Mouse (Mus musculus): Measurements from ENCODE around the gene Tead1.

The Tead1 gene

DNA sequence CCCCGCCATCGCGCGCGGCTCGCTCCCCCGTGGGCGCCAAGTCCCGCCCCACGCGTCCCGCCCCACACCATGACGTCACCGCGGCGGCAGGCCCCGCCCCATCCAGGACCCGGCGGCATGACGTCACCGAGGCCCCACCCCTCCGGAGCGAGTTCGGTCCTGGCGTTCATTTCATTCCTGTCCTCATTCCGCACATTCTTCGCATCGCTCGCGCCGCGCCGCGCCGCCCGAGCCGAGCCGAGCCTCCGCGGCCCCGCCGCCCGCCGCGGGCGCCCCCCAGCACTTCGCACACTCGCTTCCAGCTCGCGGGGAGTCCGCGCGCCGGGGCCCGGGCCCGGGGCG is at the start of gene Tead1:
Gene Tead1, plus strand, starts transcription at position 148 of the 342 bp plus-strand sequence.
- DNase-seq (ENCODE audit: low read depth): no peak

DNA sequence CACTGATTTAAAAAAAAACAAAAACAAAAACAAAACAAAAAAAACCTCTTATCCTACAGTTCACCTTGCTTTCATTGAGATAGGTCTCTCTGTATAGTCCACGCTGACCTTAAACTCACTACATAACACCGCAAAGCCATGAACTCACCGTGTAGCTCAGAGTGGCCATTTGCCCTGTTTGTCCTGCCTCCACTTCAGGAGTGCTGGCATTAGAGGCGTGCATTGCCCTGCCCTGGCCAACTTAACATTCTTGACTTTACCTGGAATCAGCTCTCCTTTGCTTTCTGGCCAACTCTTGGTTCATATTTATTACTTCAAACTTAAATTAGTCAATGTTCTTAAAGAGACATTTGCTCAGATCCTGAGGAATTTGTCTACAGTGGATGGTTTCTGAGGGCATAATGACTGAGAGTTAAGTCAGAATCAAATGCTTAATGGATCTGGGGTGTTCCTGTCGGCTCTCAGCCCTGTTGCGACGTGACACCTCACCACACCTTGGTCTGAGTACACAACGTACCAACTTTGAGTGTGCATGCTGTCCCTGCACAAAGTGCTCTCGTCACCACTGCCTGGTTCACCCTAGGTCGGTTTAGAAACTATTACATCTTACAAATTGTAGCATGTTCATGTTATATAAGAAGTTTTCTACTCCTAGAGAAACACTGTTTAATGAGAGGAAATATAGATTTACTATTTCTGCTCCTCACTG is 44.5 kb upstream of the Tead1 start:
- no peak for DNase-seq (ENCODE audit: low read depth)

DNA sequence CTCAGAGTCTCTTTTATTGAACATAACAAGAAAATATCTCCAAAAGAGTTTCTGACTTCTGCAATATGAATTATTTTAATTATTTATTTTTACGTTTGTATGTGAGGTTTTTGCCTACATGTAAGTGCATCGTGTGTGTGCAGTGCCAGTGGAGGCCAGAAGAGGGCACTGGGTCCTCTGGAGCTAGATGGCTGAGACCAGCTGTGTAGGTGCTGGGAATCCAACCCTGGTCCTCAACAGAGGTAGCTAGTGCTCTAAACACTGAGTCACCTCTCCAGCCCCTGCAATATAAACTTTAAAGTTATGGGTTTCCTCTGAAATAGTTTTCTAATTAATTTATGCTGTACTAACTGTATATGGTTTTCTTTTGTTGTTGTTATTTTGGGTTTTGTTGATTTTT is 43.2 kb upstream of the Tead1 start:
- no peak for DNase-seq (ENCODE audit: low read depth)

DNA sequence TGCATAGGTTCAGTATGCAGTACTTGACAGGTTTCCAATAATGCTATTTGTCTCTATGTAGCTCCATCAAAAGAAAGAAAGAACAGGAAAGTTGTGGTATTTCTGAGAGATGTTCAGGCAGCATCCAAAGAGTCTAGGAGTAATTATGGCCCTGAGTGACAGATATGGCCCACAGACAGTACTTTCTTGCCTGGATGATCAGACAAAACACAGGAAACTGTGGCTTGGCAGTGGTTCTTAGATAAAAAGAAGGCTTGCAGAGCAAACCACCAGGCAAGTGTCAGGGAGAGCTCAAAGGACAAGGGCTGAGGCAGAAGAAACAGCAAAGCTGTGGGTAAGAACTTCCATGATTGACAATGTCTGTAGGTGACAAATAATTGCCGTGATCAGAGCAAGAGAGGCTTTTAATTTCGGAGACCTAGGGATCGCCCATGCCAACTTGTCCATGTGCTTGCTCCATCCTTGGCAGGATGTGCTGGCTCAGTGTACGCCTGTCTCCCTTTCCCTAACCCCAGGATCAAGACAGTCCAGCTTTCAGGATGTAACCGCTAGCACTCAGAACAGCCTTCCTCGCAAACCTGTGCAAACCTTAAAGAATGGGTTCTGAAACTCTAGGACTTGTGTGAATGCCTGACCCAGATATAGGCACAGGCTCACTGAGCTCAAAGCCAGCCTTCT is 35.1 kb upstream of the Tead1 start:
- DNase-seq (ENCODE audit: low read depth): peak; percentile 64

DNA sequence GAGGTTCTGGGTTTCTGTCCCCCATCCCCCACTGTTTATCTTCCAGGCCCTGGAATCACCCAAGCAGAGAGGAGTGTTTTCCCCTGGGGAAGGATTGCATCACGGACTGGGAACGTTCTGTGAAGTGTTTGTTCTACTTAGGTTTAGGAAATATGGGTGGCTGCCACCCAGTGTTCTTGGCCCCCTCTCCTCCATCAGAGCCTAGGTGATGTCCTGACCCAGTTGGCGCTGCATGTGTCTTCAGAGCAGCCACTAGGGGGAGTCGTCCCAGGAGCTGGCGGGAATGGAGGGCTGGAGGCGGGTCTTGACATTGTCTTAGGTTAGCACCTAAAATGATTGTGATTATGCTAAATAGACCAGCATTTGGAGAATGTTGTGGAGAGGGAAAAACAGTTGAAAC is 34.4 kb upstream of the Tead1 start:
- DNase-seq (ENCODE audit: low read depth): no peak

DNA sequence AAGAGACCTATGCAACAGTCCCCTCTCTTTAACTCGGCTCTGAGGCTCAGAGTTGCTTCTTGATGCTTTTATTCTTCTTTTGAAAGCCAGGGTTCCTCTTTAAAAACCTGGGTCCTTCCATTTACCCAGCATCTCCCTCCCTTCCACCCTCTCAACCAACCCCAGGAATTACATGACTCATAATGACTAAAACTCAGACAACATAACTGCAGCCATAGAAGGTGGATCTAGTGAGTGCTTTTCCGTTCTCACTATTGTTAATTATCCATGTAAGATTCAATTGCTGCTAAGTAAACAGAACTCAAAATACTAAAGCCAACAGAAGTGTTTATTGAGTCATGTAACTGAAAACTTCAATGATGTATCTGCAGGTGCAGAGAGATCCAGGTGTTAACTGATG is 33.4 kb upstream of the Tead1 start:
- no peak for DNase-seq (ENCODE audit: low read depth)

DNA sequence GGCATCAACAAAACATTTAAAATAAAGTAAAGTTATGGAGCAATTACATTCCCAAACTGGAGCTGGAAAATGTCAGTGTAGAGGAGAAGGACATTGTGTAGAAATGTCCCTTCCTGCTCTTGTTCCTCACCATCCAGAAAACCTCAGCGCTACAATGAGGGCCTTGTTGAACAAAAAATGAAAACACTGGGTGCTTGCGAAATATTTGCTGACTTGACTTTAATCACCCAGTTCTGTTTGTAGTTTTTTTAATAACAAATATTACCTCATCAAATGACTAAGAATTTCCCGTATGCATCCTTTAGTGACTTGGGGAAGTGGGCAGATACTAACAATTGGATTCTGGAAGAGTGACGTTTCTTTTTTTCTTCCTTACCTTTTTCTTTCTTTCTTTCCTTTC is 31.7 kb upstream of the Tead1 start:
- peak; percentile 6 for DNase-seq (ENCODE audit: low read depth)

DNA sequence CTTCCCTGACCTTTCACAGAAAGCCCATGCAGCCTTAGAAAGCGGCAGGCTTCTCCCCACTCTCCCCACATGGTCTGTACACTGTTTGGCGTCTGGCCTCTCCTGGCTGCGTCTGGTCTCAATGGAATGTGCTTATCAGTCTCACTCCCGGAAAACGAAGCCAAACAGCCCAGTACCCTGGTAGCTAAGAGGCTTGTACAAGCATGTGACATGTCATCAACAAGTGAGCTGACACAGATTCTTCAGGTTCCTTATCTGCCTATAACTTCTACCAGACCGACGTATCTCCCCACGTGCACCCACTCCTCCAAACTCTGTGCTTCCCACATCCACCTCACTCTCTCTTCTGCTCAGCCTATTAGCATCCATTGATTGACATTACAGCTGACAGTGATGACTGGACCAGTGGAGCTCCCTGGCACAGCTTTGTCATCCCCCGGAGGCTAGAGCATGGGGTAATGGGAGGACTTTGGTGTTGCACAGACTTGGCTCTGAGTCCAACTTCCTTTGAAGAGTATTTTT is 22.9 kb upstream of the Tead1 start:
- DNase-seq (ENCODE audit: low read depth): no peak

DNA sequence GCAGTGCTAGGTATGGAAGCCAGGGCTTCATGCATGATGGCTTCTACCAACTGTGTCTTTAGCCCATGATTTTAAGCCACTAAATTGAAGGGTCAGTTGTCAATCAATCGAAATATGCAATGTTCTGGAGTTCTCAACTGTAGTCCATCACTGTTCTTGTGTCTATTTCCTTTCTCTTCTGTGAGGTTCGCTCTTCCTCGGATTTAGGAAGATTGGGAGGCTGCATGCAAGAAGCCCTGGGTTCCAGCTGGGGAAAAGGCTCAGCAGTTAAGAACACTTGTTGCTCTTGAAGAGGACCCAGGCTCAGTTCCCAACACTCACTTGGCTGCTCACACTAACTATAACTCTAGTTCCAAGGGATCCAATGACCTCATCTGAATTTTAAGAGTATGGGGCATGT is 20.2 kb upstream of the Tead1 start:
- DNase-seq (ENCODE audit: low read depth): no peak

DNA sequence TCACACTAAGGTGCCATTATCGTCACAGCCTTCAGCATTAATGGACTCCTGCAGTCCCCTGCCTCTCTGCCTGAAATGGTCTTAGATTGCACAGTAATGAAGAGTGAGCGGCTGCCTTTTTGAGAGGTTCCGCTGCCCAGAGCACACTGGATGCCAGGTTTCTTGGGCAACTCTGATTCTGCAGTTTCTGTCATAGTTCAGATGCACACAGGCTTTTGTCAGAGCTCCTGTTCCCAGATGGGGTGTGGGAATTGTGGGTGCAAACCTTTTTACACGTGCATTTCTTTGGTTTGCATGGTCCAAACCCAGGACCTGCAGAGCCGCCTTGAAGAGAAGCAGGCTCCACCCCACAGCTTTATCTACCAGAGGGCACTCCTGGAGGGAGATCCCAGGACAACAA is 19.3 kb upstream of the Tead1 start:
- no peak for DNase-seq (ENCODE audit: low read depth)

DNA sequence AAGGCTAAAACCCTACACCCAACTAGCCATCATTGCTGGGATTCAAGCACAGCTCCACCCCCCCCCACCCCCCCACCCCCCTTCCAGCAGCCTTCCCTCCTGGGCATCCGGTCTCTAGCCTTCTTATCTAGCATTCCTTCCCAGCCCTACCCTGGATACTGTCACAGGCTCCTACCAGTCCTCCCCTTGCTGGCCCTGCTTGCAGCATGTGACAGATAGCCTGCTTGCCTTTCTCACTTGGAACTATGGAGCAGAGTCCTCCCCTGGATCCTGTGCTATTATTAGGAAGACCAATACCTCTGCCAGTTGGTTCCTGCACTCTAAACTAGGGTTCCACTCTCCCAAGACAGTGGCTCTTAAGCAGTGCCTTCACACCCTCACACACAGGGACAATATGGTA is 18.8 kb upstream of the Tead1 start:
- no peak for DNase-seq (ENCODE audit: low read depth)

DNA sequence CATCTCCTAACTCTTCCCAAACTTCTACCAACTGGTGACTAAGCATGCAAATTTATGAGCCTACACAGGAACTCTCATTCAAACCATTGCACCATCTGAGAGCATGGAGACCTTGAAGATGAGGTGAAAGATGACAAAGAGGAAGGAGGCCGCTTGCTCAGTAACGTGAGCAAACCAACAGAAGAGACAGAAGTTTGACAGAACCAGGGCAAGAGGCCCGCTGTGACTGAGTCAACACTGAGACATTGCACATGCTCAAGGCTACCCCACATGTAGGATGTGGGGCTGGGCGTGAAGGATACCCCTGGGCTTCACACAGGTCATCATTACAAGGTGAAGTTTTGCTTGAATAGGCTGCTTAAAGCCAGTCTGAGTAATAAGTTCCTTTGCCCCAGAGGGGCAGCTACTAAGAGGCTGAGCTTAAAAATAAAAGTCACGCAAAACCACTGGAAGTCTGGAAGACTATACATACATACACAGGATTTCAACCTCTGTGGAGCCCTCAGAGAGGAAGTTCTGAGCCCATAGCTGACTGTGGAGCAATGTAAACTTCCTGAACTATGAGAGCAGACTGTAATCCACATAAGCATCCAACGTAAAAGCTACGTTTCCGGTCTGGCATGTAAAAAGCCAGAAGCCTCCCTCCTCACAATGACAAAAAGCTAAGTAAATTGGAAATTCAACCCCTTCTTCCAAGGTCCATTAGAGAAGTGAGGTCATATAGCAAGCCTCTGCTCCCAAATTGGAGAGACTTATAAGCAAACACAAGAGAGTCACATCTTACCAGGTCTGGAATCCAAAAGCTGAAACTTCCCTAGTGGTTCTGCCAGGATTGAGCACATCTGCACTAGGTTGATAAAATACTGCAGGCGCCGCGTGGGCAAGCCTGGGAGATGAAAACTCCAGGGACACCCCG is 16.5 kb upstream of the Tead1 start:
- DNase-seq (ENCODE audit: low read depth): no peak

DNA sequence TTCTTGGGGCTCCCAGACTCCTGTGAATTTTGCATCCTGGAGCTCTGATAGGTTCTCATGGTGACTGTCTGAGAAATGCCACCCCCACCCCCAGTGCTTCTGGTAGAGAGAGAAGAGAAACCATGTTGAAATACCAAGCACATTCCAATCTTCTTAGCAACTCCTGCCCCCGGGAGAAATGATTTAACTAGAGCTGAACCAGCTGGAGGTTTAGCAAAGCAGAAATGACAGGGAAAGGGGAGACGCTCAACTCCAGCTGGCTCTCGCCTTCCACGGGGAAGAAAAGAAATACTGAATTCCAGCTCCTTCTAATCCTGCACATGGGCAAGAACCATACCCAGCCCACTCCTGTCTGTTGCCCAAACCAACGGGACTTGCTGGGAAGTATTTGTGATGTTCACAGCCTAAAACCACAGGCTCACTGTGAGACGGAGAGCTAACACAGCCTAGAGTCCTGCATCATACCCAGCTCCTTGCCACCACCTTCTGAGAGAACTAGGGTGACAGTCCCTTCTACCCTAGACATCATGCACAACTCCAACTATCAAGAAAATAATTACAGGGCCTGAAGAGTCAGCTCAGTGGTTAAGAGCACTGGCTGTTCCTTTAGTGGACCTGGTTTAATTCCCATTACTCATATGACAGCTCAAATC is 15.7 kb upstream of the Tead1 start:
- DNase-seq (ENCODE audit: low read depth): no peak

DNA sequence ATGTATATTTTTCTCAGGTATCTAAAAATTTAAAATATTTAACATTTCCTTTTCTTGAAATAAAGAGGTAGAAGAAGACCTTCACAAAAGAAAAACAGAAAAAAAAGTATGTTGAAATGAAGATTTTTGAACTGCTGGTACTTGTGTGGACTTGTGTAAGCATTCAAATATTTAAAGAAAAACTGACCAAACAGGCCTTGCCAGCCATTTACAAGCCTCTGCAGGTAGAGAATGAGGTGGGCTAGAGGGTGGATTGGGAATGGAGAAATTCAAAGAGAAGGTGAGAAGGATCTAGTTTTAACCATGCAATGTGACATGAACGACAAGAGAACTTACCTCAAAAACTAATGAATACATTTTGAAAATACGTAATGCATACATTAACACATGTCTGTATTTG is 9.1 kb upstream of the Tead1 start:
- DNase-seq (ENCODE audit: low read depth): no peak

DNA sequence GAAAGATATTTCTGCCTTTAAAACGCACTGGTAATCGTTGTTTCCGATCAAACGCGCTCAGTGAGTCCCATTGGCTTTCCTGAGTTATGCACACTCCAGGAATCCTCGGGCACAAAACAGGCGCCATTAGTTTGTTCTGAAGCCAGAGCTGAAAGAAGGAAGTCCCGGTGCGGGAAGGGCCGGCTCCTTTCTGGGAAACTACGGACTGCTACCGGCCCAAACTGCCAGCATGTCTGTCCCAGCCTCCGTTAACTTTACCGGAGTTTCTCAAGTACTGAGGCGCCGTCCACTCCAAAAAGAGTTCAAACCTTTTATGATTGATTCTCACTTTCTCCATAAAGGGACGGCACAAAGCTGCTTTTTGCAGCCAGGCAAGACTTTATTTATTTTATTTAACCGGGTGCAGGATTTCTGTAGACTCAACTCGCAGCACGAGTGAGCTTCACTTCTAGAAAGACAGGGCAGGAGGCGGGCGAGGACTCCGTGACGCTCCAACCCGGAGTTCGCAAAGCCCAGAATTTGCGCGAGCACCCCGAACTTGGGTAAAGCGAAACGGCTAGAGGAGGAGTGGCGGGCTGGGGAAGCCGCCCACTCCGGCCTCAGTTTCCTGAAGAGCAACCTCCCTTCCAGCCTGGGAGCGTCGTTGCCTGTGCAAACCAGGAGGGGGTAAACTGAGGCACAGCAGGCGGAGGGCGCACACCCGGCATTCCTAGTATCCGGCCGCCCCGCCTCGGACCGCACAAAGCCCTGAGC is 524 bp upstream of the Tead1 start:
- no peak for DNase-seq (ENCODE audit: low read depth)

DNA sequence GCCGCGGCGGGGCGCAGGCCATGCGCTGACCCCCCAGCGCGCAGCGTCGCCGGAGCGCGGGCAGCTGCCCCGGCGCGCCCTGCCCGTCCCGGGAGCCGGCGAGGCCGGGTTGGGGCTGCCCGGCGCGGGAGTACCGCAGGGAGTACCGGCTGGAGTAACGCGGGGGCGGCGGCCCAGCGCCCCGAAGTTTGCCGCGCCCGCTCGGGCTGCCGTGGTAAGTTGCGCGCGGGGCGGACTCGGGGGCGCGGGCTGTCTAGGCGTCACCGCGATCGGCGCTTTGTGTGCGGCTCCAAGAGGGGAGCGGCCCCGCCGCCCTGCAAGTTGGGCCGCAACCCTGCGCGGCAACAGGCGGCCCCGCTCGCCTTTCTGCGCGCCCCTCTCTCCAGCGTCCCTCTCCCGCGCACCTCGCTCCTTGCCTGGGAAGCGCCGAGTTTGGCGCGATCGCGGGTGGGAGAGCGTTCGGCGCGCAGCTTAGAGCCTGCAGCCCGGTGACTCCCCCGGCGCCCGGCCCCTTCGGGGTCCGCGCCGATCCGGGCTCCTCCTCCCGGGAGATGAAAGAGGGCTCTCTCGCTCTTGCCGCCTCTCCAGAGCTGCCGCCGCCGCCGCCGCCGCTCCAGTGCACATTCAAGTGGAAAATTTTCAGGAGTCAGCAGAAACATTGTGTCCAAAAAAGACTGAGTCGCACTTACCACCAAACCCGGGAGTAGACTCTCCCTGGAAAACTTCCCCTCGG is 561 bp downstream of the Tead1 start:
- DNase-seq (ENCODE audit: low read depth): no peak

DNA sequence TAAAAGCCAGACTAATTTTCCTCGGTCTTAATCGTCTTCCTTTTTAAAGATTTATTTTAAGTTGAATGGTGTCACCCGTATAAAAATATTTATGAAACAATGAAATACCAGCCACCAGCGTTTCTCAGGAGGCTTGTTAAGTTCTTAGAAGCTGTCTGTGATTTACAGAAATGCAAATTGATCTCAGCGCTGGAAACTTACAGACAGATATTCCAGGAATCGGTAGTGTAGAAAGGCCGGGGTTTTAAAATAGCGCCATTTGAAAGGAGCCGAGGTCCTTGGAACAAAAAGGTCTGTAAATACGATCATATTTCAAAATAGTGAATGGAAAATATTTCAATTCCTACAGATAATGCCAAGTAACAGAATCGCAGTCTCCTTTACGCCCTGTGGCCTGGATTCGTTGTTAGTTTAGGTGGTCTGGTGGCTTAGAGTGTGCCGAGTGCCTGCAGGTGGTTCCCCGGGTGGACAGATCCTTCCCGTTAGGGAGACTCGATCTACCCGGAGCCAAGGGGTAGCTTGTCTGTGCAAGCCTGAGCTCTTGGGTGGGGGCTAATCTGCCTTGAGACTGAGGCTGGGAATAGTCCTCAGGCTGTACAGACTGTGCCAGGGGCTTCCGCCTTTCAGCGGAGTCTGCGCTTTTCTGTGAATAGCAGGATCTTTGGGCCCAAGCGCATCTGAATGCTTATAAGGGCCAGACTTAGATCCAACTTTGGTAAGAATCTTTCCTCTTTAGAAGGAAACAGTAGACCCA is 1.6 kb downstream of the Tead1 start:
- DNase-seq (ENCODE audit: low read depth): no peak

DNA sequence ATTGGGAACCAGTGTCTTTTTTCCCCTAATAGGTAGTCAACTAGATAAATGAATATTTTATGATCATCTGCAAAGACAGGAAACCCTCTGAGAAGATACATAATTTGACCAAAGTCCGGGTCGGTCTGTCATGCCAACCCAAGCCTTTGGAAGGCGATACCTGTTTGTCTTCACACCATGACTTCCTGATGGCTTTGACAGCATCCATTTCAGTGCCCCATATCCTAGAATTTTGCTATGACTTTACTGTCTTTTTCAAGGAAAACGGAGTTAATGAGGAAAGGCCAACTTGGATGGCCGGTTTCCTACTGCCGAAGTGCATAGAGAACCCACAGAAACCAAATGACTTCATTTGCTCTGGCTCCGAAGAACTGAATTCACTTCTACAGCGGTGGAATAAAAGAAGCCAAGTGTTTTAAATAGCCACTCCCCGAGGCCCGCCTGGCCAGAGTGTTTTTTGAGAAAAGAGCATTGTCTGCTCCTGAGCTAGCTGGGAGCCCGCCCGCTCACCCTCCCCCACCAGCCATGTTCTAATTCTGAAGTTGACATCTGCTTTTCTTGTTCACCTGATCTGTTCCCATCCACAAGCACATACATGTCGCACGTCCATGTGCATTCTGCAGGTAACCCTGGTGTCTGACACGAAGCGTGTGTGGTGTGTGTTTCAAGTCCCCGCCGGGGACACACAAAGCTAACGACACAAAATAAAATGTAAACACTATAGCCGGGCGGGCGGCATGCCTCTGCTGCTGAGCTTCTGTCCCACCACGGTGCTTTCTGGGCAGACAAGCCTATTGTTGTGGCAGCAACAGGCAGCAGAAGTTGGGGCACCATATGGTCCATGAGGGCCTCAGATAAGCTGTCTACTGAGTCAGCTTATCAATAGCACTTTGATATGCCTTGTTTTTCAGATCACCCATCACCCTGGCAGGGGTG is 5.8 kb downstream of the Tead1 start:
- DNase-seq (ENCODE audit: low read depth): no peak

DNA sequence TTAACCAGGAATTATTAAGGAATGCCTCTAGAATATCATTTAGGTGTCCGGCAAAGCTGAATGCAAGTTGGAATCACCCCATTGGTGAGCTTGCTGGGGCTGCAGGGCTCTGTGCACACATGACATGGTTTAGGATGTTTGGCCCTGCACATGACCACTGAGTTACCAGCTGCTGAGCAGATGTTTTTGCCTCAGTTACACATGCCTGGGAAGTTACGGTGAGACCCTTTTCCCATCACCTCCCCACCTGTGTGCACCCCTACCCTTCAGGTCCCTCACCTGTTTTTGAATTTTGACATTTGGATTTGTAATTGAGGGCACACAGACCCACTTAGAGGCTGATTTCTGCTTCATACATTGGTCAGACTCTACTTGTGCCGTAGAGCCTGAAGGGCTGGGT is 6.9 kb downstream of the Tead1 start:
- DNase-seq (ENCODE audit: low read depth): no peak

All from 416B (cell line).